Mouse (Mus musculus) liver, embryonic 14.5 days (tissue): Measurements from ENCODE around the gene Esx1.

Experiments used
- CTCF ChIP-seq: IDR thresholded peaks from 2 replicates; pipeline ENCODE4 v1.5.1; 2016; ENCODE audit warnings: antibody characterized with exemption, low read depth, control low read depth
- EP300 ChIP-seq: IDR thresholded peaks from 2 replicates; pipeline ENCODE4 v1.6.1; 2016; ENCODE audit warnings: antibody characterized with exemption, low read depth

GRCm38 (mm10) chrX:137167658-137168057 lies 45.8 kb upstream of the Esx1 start:
- TF ChIP-seq CTCF (no peak), EP300 (no peak)
